Mouse (Mus musculus): ENCODE results near the gene Lrrc49.

Lrrc49 gene

GRCm38 (mm10) chr9:60687891-60688324 lies at the start of gene Lrrc49:
Gene Lrrc49 (minus strand): TSS chr9:60688158.
- DNase-seq (ENCODE audit: low spot score), result peak; percentile 85

- no peak for DNase-seq (ENCODE audit: low spot score)
These were observed 46.4 kb upstream of the Lrrc49 start for GRCm38 (mm10) chr9:60734321-60734720.

GRCm38 (mm10) chr9:60724968-60725367 lies 37.0 kb upstream of the Lrrc49 start:
- no peak for DNase-seq (ENCODE audit: low spot score)

- no peak for DNase-seq (ENCODE audit: low spot score)
These were observed 31.7 kb upstream of the Lrrc49 start for GRCm38 (mm10) chr9:60719687-60720086.

GRCm38 (mm10) chr9:60718284-60718683 lies 30.3 kb upstream of the Lrrc49 start:
- DNase-seq (ENCODE audit: low spot score), result no peak

GRCm38 (mm10) chr9:60715828-60716227 lies 27.9 kb upstream of the Lrrc49 start:
- DNase-seq (ENCODE audit: low spot score), result no peak

GRCm38 (mm10) chr9:60715271-60715670 lies 27.3 kb upstream of the Lrrc49 start:
- no peak for DNase-seq (ENCODE audit: low spot score)

GRCm38 (mm10) chr9:60714191-60714590 lies 26.2 kb upstream of the Lrrc49 start:
- DNase-seq (ENCODE audit: low spot score), result no peak

- DNase-seq (ENCODE audit: low spot score), result no peak
These were observed 25.7 kb upstream of the Lrrc49 start for GRCm38 (mm10) chr9:60713616-60714015.

- peak; percentile 48 for DNase-seq (ENCODE audit: low spot score)
These were observed 25.0 kb upstream of the Lrrc49 start, which contains the start of gene Larp6 for GRCm38 (mm10) chr9:60712771-60713541. Gene Larp6 (plus strand): TSS chr9:60712989.

- no peak for DNase-seq (ENCODE audit: low spot score)
These were observed 24.1 kb upstream of the Lrrc49 start for GRCm38 (mm10) chr9:60712011-60712410.

- DNase-seq (ENCODE audit: low spot score), result no peak
These were observed 21.8 kb upstream of the Lrrc49 start for GRCm38 (mm10) chr9:60709721-60710120.

- DNase-seq (ENCODE audit: low spot score), result no peak
These were observed 20.6 kb upstream of the Lrrc49 start for GRCm38 (mm10) chr9:60708606-60709005.

GRCm38 (mm10) chr9:60707594-60707993 lies 19.6 kb upstream of the Lrrc49 start:
- no peak for DNase-seq (ENCODE audit: low spot score)

- DNase-seq (ENCODE audit: low spot score), result no peak
These were observed 11.7 kb upstream of the Lrrc49 start for GRCm38 (mm10) chr9:60699581-60700231.

- DNase-seq (ENCODE audit: low spot score), result no peak
These were observed 8.5 kb upstream of the Lrrc49 start for GRCm38 (mm10) chr9:60696271-60696985.

GRCm38 (mm10) chr9:60693986-60694385 lies 6.0 kb upstream of the Lrrc49 start:
- DNase-seq (ENCODE audit: low spot score), result no peak

GRCm38 (mm10) chr9:60692624-60693023 lies 4.7 kb upstream of the Lrrc49 start:
- DNase-seq (ENCODE audit: low spot score), result no peak

- DNase-seq (ENCODE audit: low spot score), result no peak
These were observed 543 bp downstream of the Lrrc49 start for GRCm38 (mm10) chr9:60687415-60687814.

GRCm38 (mm10) chr9:60682753-60683152 lies 5.2 kb downstream of the Lrrc49 start:
- no peak for DNase-seq (ENCODE audit: low spot score)

- no peak for DNase-seq (ENCODE audit: low spot score)
These were observed 7.0 kb downstream of the Lrrc49 start for GRCm38 (mm10) chr9:60681005-60681404.

- DNase-seq (ENCODE audit: low spot score), result no peak
These were observed 9.0 kb downstream of the Lrrc49 start for GRCm38 (mm10) chr9:60678913-60679312.

- no peak for DNase-seq (ENCODE audit: low spot score)
These were observed 11.5 kb downstream of the Lrrc49 start for GRCm38 (mm10) chr9:60676429-60676828.
